Mouse (Mus musculus) cortical plate, adult 2 months (tissue): ENCODE data around the gene Fbxo47.

Source experiments
- CTCF ChIP-seq: fragments of 200-500 bp; IDR thresholded peaks from 2 replicates; pipeline ENCODE4 v1.5.1; 2011; ENCODE audit warnings: mild to moderate bottlenecking, control low read depth, low read length; ENCODE audit not compliant: insufficient read depth; ENCODE audit errors: extremely low read depth
- POLR2A ChIP-seq: fragments of 200-500 bp; IDR thresholded peaks from 2 replicates; pipeline ENCODE4 v1.6.1; 2011; ENCODE audit warnings: mild to moderate bottlenecking, low read length, control low read depth; ENCODE audit not compliant: insufficient read depth; ENCODE audit errors: extremely low read depth

DNA sequence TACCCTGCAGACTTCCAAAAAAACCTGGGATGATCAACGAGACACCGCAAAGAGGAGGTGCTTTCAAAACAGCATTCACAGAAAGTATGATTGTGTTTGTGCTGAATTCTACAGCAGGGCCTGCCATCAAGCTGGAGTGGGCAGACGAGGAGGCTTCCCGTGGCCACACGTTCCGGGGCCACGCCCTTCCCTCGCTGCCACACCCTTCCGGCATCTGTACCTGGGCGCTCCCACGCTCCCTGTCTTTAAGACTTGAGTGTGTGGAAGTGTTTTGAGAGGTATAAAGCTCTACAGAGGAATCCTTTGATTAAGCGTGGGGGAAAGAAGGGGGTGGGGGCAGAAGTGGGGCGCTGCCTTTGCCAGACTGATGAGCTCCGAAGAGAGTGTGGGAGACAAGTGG is 29.2 kb upstream of the Fbxo47 start:
- no peak for TF ChIP-seq CTCF
- TF ChIP-seq POLR2A, result no peak
